Mouse (Mus musculus) liver, embryonic 12.5 days (tissue): ENCODE results near the gene Col6a5. TPM values are rescaled to one million over a fixed set of nuclear protein-coding genes. Genes with fewer than 3 reads are reported as not detected.
"Not testable (repeated sequence)": the region's sequence is repeated elsewhere in the genome, so short reads cannot be mapped to it uniquely, and the experiment has no call there.

Experiments used
- ATAC-seq: fragments of 200-750 bp; cut with Nextera tagmentation; 2 replicates; pipeline ENCODE4 v1.8.0; 2017; ENCODE audit warnings: moderate number of reproducible peaks, mild to moderate bottlenecking, moderate library complexity
- H3K27ac ChIP-seq: fragments of 300-500 bp; sonication (generic); 2 replicates; pipeline ENCODE4 v1.5.1; 2016; ENCODE audit warnings: mild to moderate bottlenecking
- H3K27me3 ChIP-seq: fragments of 300-500 bp; sonication (generic); replicated peaks from 2 replicates; pipeline ENCODE4 v1.6.1; 2016; ENCODE audit warnings: mild to moderate bottlenecking, moderate library complexity
- H3K36me3 ChIP-seq: fragments of 300-500 bp; sonication (generic); 2 replicates; pipeline ENCODE4 v1.6.1; 2016; ENCODE audit warnings: mild to moderate bottlenecking, moderate library complexity
- H3K4me1 ChIP-seq: fragments of 300-500 bp; sonication (generic); 2 replicates; pipeline ENCODE4 v1.6.1; 2016
- H3K4me2 ChIP-seq: fragments of 300-500 bp; sonication (generic); 2 replicates; pipeline ENCODE4 v1.6.1; 2016; ENCODE audit warnings: mild to moderate bottlenecking, moderate library complexity
- H3K4me3 ChIP-seq: fragments of 300-500 bp; sonication (generic); 2 replicates; pipeline ENCODE4 v1.5.1; 2016; ENCODE audit warnings: mild to moderate bottlenecking, moderate library complexity
- H3K9ac ChIP-seq: fragments of 300-500 bp; sonication (generic); 2 replicates; pipeline ENCODE4 v1.6.1; 2016; ENCODE audit warnings: mild to moderate bottlenecking, moderate library complexity
- H3K9me3 ChIP-seq: fragments of 300-500 bp; sonication (generic); replicated peaks from 2 replicates; pipeline ENCODE4 v1.6.1; 2016; ENCODE audit warnings: mild to moderate bottlenecking, moderate library complexity
- WGBS: fragments of 180-500 bp; shearing (Covaris S2); methylation state at CpG from one replicate; pipeline ENCODE4 v1.1.7; 2016; ENCODE audit not compliant: insufficient replicate concordance; 5-methylcytosine and 5-hydroxymethylcytosine counted together
- polyA plus RNA-seq: library from polyadenylated mRNA; unstranded; fragments of >200 nt; fragmentation: Nextera tagmentation; extraction: Ambion mirVana; gene quantifications from 2 replicates; pipeline ENCODE4 v1.2.1, GENCODE M21; 2016

Gene Col6a5
- polyA plus RNA-seq, 1 experiment from 2014 or later: not detected

DNA sequence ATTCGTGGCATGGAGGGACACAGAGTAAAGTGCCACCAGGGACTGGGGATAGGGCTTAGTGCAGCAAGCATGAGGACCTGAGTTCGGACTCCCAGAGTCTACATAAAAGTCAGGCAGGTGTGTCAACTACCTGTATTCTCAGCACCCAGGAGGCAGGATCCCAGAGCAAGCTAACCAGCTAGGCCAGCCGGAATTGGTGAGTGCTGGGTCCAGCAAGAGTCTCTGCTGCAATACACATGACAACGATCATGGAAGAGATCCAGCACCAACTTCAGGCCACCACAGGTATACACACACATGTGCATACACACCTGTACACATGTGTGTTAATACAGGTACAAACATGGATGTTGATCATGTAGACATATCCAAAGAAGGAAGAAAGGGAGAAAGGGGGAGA, 112.0 kb downstream of the Col6a5 start:
- no peaks in the 10 kb centered on the region for H3K4me1 ChIP-seq
- H3K9me3 ChIP-seq: no peaks in the 10 kb centered on the region
- H3K27me3 ChIP-seq: no peaks in the 10 kb centered on the region
- WGBS: 59% methylated on average over 4 of the region's 4 CpGs
- H3K4me2 ChIP-seq: no peak overlapping the region
- no peak overlapping the region for H3K4me3 ChIP-seq
- no peak overlapping the region for H3K27ac ChIP-seq
- H3K36me3 ChIP-seq: no peaks in the 10 kb centered on the region
- H3K9ac ChIP-seq: no peak overlapping the region
- no peak for ATAC-seq

DNA sequence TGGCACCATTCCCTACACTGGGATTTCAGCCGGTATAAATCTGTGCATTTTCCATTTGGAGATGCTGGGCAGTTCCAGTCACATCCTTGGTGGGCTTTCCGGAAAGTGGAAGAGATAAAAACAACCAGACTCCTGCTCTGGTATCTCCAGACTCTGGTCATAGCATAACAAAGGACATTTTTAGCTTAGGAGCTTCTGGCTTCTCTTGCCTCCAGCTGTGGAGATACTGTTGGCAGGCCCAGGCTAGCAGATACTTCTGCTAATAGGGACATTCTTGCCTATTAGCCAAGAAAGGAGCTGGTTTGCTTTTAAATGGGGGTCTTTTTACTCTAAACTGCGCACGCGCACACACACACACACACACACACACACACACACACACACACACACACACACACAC, 113.2 kb downstream of the Col6a5 start:
- no peaks in the 10 kb centered on the region for H3K36me3 ChIP-seq
- H3K27ac ChIP-seq: no peak overlapping the region
- 54% methylated on average over 5 of the region's 5 CpGs for WGBS
- H3K4me2 ChIP-seq: no peak overlapping the region
- no peaks in the 10 kb centered on the region for H3K4me1 ChIP-seq
- no peak for ATAC-seq
- no peaks in the 10 kb centered on the region for H3K27me3 ChIP-seq
- H3K9me3 ChIP-seq: no peaks in the 10 kb centered on the region
- no peak overlapping the region for H3K4me3 ChIP-seq
- H3K9ac ChIP-seq: no peak overlapping the region

DNA sequence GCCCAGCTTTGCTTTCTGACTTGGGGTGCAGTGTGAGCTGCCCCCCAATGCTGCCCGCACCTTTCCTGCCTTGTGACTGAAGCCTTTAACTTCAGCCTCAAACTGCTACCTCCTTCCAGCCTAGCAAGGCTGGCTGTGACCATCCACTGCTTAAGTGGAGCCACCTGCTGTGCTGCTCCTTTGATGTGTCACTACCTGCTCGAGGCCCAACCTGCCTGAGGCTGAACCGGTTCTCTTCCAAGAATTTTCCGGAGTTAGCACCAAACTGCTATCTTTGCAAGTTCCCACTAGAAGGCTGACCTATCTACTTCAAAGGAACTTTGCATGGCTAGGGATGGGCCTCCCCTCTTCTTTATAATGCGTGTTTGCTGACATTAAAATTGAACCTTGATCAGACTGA, 119.1 kb downstream of the Col6a5 start:
- not testable (repeated sequence) for H3K4me3 ChIP-seq, H3K36me3 ChIP-seq, ATAC-seq, H3K4me2 ChIP-seq, H3K27ac ChIP-seq, H3K9ac ChIP-seq, H3K9me3 ChIP-seq, H3K4me1 ChIP-seq, H3K27me3 ChIP-seq
- 37% methylated on average over 5 of the region's 5 CpGs for WGBS

DNA sequence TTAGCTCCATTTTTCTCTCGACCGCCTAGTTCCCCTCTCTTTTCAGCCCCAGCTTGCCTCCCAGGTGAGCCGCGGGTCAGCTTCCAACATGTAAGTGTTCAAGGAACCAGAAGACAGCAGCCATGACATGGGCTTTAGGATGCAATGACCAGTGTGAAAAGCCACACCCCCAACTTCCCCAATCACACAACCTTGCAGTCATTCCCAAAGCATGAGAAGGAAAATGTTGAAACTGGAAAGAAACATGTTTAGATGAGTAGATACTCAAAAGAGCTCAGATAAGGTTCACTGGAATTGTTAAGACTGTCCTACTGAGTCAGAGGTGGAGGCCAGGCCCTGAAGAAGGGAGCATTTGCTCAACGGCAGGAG, 121.3 kb downstream of the Col6a5 start:
- Histone ChIP-seq H3K27ac (no peak overlapping the region), H3K9me3 (peaks cover 5% of the 10 kb centered on the region; the same call in 1 of the 2 replicates), H3K4me2 (no peak overlapping the region), H3K27me3 (no peaks in the 10 kb centered on the region), H3K4me1 (no peaks in the 10 kb centered on the region), H3K4me3 (no peak overlapping the region), H3K36me3 (no peaks in the 10 kb centered on the region), H3K9ac (no peak overlapping the region)
- no peak for ATAC-seq
- WGBS: 75% methylated on average over 5 of the region's 5 CpGs

DNA sequence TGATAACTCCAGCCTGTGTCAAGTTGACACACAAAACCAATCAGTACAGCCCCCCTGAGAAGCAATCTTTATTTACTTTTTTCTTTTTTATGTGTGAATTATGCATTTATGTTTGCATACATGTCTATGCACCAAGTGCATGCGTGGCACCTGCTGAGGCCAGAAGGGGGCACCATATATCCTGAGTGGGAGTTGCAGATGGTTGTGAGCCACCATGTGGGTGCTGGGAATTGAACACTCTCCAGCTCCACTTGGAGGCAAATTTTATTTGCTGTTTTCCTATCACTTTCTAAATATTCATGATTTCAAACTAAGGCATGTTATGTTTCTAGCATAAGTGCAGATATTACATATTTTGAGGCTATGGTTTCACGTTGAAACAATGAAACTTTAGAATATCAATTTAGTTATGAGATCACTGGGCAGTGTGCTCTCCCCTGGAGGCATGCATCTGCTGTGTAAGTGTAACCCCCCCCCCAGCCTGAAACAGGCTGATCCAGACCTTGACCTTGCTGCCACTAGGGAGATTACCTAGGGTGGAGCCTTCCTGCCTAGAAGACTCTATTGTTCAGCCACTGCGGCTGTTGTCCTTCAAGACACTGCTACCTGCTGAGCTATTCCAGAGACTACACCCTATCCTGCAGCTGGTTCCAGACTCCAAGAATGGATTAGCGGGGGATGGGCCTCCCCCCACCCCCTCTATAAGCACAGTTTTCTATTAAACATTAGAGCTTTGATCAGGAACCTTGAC, 121.9 kb downstream of the Col6a5 start:
- H3K36me3 ChIP-seq: no peaks in the 10 kb centered on the region
- peaks cover 5% of the 10 kb centered on the region; the same call in 1 of the 2 replicates for H3K9me3 ChIP-seq
- no peaks in the 10 kb centered on the region for H3K4me1 ChIP-seq
- no peaks in the 10 kb centered on the region for H3K27me3 ChIP-seq
- H3K27ac ChIP-seq: no peak overlapping the region
- H3K4me3 ChIP-seq: no peak overlapping the region
- no peak overlapping the region for H3K4me2 ChIP-seq
- H3K9ac ChIP-seq: no peak overlapping the region
- no peak for ATAC-seq
- WGBS: 75% methylated on average over 4 of the region's 4 CpGs

DNA sequence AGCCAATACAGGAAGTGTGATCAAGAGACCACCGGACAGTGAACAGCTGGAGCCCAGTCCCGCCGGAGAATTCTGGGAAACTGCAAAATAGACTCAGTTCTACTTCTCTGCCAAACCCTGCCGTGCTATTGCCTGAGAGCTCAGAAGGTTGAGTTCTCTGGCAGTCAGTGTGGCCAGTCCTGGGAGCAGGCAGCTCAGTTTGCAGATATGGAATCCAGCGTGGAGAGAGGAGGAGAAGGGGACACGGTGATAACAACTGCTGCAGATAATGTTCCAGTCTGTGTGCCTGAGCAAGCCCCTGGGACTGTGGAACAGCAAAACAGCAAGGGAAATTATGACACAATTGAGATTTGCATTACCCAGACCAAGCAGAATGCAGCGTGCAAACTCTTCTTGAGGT, 124.9 kb downstream of the Col6a5 start:
- no peaks in the 10 kb centered on the region for H3K36me3 ChIP-seq
- no peak overlapping the region for H3K27ac ChIP-seq
- peaks cover 5% of the 10 kb centered on the region; the same call in 1 of the 2 replicates for H3K9me3 ChIP-seq
- no peak overlapping the region for H3K4me3 ChIP-seq
- H3K9ac ChIP-seq: no peak overlapping the region
- no peak for ATAC-seq
- no peak overlapping the region for H3K4me2 ChIP-seq
- H3K4me1 ChIP-seq: no peaks in the 10 kb centered on the region
- H3K27me3 ChIP-seq: no peaks in the 10 kb centered on the region
- 49% methylated on average over 7 of the region's 7 CpGs for WGBS

DNA sequence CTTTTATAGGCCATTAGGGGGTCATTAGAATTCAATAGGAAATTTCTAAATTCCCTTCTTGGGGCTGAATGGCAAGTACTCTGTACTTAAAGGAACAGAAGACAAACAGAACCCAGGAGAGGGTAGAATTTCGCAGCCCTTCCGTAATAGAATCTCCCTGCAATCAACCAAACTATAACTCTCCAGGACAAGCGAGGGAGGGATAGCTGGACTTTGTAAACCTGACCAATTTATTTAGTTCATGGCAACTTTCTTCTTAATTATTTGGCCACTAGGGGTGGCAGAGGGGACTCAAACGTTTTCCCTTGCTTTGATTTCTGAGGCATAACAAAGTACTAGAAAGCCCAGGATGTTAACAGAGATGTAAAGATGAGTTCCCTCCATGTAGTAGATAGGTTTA, 125.6 kb downstream of the Col6a5 start:
- Histone ChIP-seq H3K9me3 (0 out of 2 replicates have a peak, but pooled peaks cover 5% of the 10 kb centered on the region), H3K9ac (no peak overlapping the region), H3K4me1 (no peaks in the 10 kb centered on the region), H3K4me3 (no peak overlapping the region), H3K36me3 (no peaks in the 10 kb centered on the region), H3K27me3 (no peaks in the 10 kb centered on the region), H3K4me2 (no peak overlapping the region), H3K27ac (no peak overlapping the region)
- WGBS: 44% methylated on average over 4 of the region's 4 CpGs
- no peak for ATAC-seq

DNA sequence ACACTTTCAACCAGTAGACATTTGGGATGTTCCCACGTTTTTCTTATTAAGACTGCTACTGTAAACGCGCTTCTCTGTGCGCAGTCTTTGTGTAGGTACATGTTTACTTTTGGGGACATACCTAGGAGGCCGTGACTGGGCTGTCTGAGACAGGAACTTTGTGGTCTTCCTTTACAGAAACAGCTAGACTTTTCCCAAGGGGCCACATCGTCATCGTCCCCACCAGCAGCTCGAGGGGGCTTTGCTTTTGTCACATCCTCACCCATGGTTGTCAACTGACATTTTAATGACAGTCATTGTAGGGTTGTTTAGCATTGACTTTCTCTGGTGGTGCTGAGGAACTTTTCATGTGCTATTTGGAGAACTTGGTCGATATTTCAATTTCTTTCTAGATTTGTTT, 129.2 kb downstream of the Col6a5 start:
- Histone ChIP-seq H3K36me3 (no peaks in the 10 kb centered on the region), H3K4me1 (no peaks in the 10 kb centered on the region), H3K4me2 (no peak overlapping the region), H3K9ac (no peak overlapping the region), H3K9me3 (no peaks in the 10 kb centered on the region), H3K4me3 (no peak overlapping the region), H3K27me3 (peaks cover 13% of the 10 kb centered on the region), H3K27ac (no peak overlapping the region)
- 65% methylated on average over 9 of the region's 9 CpGs for WGBS
- no peak for ATAC-seq

DNA sequence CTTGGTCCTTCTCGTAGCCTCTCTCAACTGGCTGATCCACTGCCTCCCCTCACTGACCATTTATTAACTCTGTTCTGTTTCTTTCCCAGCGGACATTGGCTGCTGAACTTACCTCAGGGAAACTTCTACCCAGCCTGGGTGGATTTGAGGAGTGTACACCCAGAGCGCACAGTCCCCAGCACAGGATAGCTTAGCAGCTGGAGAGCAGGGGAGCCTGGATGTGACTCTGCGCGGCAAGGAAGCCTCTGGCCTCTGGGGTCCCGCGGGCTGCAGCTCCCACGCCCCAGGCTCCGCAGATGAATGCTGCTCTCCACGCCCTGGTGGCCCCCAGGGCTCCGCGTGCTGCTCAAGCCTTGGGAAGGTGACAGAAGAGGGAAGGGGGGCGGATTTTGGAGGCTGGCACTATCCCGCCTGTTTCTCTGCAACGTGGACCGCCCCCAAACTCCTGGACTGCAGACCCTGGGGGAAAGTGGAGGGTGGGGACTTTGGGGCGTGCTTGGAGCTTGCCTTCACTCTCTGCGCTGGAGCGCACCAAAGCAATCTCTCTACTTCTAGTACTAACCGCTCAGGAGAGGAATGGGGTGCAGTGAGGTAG, 132.6 kb downstream of the Col6a5 start, which contains the start of gene Col6a6:
Gene Col6a6 (minus strand): TSS at position 370 of the 595 bp plus-strand sequence.
- no peaks in the 10 kb centered on the region for H3K9me3 ChIP-seq
- no peak within 1 kb of the TSS for H3K4me3 ChIP-seq
- no peak within 1 kb of the TSS for H3K4me2 ChIP-seq
- WGBS: 23% methylated on average over 20 of the region's 20 CpGs
- H3K4me1 ChIP-seq: no peaks in the 10 kb centered on the region
- H3K27ac ChIP-seq: no peak within 1 kb of the TSS
- no peaks in the 10 kb centered on the region for H3K36me3 ChIP-seq
- peaks cover 13% of the 10 kb centered on the region for H3K27me3 ChIP-seq
- ATAC-seq: no peak
- no peak within 1 kb of the TSS for H3K9ac ChIP-seq

DNA sequence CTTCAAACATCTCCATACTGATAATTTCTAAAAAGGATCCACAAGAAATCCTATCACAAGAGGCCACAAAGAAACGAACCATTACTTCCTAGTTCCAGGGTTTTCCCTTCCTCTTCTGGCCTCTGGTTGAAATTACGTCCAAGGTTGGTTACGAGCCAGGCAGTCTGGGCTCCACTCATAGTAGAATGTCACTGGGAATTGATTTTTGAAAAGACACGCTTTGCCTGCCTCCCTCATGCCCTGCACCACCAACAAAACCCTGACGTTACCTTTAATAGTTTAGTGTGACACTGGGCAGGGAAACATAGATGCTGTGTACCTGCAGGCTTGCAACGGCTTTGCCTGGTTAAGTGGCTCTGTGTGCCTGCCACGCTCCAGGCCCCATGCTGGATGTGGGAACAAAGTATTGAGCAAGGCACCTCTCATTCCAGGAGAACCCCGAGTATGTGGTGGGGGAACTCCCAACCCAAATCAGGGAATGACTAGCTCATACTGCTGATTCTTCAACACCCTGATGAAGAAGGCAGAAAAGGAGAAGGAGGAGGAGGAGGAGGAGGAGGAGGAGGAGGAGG, 133.3 kb downstream of the Col6a5 start:
- H3K4me2 ChIP-seq: no peak overlapping the region
- no peak overlapping the region for H3K27ac ChIP-seq
- no peaks in the 10 kb centered on the region for H3K36me3 ChIP-seq
- H3K9ac ChIP-seq: no peak overlapping the region
- no peaks in the 10 kb centered on the region for H3K9me3 ChIP-seq
- H3K27me3 ChIP-seq: peaks cover 13% of the 10 kb centered on the region
- H3K4me1 ChIP-seq: no peaks in the 10 kb centered on the region
- ATAC-seq: no peak
- H3K4me3 ChIP-seq: no peak overlapping the region
- WGBS: 49% methylated on average over 8 of the region's 8 CpGs

DNA sequence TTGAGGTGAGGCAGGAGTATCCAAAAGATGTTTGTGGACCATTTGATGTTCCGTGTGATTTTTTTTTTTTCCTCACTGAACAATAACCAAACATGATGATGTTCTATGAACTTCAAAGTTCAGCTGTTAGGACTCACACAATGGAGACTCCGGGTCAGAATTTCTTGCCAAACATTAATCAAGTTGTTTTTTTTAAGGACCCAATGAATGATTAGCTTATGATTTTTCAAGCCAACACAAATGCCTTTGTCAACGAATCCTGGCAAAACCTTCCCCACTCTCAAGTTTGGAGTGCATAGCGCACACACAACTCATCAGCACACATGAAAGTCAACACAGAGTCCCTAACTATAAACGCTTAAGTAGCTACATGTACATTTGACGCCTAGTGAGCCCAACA, 139.7 kb downstream of the Col6a5 start:
- H3K9me3 ChIP-seq: no peaks in the 10 kb centered on the region
- H3K4me2 ChIP-seq: no peak overlapping the region
- no peak overlapping the region for H3K9ac ChIP-seq
- no peak for ATAC-seq
- no peak overlapping the region for H3K4me3 ChIP-seq
- WGBS: 79% methylated on average over 6 of the region's 6 CpGs
- no peaks in the 10 kb centered on the region for H3K36me3 ChIP-seq
- H3K27ac ChIP-seq: no peak overlapping the region
- no peaks in the 10 kb centered on the region for H3K4me1 ChIP-seq
- H3K27me3 ChIP-seq: no peaks in the 10 kb centered on the region

DNA sequence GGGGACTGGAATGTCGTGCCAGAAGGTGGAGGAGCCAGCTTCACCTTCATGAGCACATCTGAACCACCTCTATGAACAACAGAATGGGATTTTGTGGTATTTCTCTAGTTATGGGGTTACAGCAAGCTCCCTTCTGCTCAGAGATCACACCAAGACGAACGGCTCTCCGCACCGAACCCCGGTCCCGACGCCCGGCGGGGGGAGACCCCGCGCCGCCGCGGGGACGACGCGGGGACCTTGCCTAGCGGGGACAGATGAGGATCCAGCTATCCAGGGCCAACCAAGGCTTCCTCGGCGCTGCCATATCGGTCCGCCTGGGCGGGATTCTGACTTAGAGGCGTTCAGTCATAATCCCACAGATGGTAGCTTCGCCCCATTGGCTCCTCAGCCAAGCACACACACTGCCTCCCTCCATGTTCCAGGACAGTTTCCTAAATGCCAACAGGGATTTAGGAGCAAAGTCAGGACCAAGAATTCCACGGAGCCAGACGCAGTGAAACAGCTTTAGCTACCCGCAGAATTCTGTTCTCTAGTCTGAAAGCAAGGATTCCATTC, 141.2 kb downstream of the Col6a5 start:
- Histone ChIP-seq H3K36me3 (no peaks in the 10 kb centered on the region), H3K4me3 (no peak overlapping the region), H3K4me1 (no peaks in the 10 kb centered on the region), H3K27me3 (no peaks in the 10 kb centered on the region), H3K9me3 (no peaks in the 10 kb centered on the region), H3K4me2 (no peak overlapping the region), H3K27ac (no peak overlapping the region), H3K9ac (no peak overlapping the region)
- 45% methylated on average over 29 of the region's 29 CpGs for WGBS
- peak; percentile 68 for ATAC-seq
